Mouse (Mus musculus): ENCODE results near the gene Kcnip1. TPM values are rescaled to one million over a fixed set of nuclear protein-coding genes. Genes with fewer than 3 reads are reported as not detected.

The Kcnip1 gene
- polyA plus RNA-seq, 1 experiment = not detected

GRCm38 (mm10) chr11:33932386-33933111 is 60.4 kb downstream of the Kcnip1 start:
- H3K36me3 ChIP-seq (ENCODE audit: control insufficient read depth) = no peaks in the 10 kb centered on the region
- H3K27me3 ChIP-seq (ENCODE audit: control insufficient read depth) = no peaks in the 10 kb centered on the region
- H3K9me3 ChIP-seq (ENCODE audit: control insufficient read depth, low read length) = no peaks in the 10 kb centered on the region
- no peaks in the 10 kb centered on the region for H3K4me1 ChIP-seq (ENCODE audit: control insufficient read depth)
- H3K4me3 ChIP-seq (replicated peaks) = no peak overlapping the region
- TF ChIP-seq TAL1 (IDR thresholded peaks at IDR 0.05; ENCODE audit: low read length) = no peak
- no peak for TF ChIP-seq GATA1 (IDR thresholded peaks at IDR 0.05; ENCODE audit: low read length)

- Histone ChIP-seq H3K27me3 (ENCODE audit: control insufficient read depth) (no peaks in the 10 kb centered on the region), H3K4me1 (ENCODE audit: control insufficient read depth) (no peaks in the 10 kb centered on the region), H3K4me3 (replicated peaks) (no peak overlapping the region), H3K9me3 (ENCODE audit: control insufficient read depth, low read length) (no peaks in the 10 kb centered on the region), H3K36me3 (ENCODE audit: control insufficient read depth) (no peaks in the 10 kb centered on the region)
- no peak for TF ChIP-seq TAL1 (IDR thresholded peaks at IDR 0.05; ENCODE audit: low read length)
- no peak for TF ChIP-seq GATA1 (IDR thresholded peaks at IDR 0.05; ENCODE audit: low read length)
Measured at GRCm38 (mm10) chr11:33931836-33932385, 61.0 kb downstream of the Kcnip1 start.

GRCm38 (mm10) chr11:33929412-33929811 is 63.5 kb downstream of the Kcnip1 start:
- Histone ChIP-seq H3K9me3 (ENCODE audit: control insufficient read depth, low read length) (no peaks in the 10 kb centered on the region), H3K36me3 (ENCODE audit: control insufficient read depth) (no peaks in the 10 kb centered on the region), H3K27me3 (ENCODE audit: control insufficient read depth) (no peaks in the 10 kb centered on the region), H3K4me3 (replicated peaks) (no peak overlapping the region), H3K4me1 (ENCODE audit: control insufficient read depth) (no peaks in the 10 kb centered on the region)
- TF ChIP-seq TAL1 (IDR thresholded peaks at IDR 0.05; ENCODE audit: low read length) (no peak), GATA1 (IDR thresholded peaks at IDR 0.05; ENCODE audit: low read length) (no peak)

GRCm38 (mm10) chr11:33928658-33929057 is 64.3 kb downstream of the Kcnip1 start:
- Histone ChIP-seq H3K27me3 (ENCODE audit: control insufficient read depth) (no peaks in the 10 kb centered on the region), H3K9me3 (ENCODE audit: control insufficient read depth, low read length) (no peaks in the 10 kb centered on the region), H3K36me3 (ENCODE audit: control insufficient read depth) (no peaks in the 10 kb centered on the region), H3K4me3 (replicated peaks) (no peak overlapping the region), H3K4me1 (ENCODE audit: control insufficient read depth) (no peaks in the 10 kb centered on the region)
- TF ChIP-seq TAL1 (IDR thresholded peaks at IDR 0.05; ENCODE audit: low read length) (no peak), GATA1 (IDR thresholded peaks at IDR 0.05; ENCODE audit: low read length) (no peak)

DNA sequence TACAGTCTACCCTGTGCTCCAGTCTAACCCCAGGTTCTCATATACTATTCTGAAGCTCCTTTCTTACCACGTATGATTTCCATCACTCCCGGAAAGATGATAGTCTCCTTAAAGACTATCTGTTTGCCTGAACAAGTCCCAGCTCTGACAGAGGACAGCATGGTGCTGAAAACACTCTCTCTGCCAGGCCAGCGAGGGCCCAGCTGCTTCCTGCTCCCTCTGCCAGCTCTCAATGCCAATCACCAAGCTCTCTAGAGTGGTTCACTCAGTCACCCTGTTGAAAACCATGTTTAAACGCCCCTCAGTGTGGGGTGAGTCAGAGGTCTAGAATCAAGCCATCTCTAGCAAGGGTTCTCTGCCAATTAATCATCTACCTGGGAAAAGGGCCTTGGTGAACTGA is 65.1 kb downstream of the Kcnip1 start:
- Histone ChIP-seq H3K4me3 (replicated peaks) (no peak overlapping the region), H3K36me3 (ENCODE audit: control insufficient read depth) (no peaks in the 10 kb centered on the region), H3K27me3 (ENCODE audit: control insufficient read depth) (no peaks in the 10 kb centered on the region), H3K9me3 (ENCODE audit: control insufficient read depth, low read length) (no peaks in the 10 kb centered on the region), H3K4me1 (ENCODE audit: control insufficient read depth) (no peaks in the 10 kb centered on the region)
- TF ChIP-seq TAL1 (IDR thresholded peaks at IDR 0.05; ENCODE audit: low read length) = no peak
- no peak for TF ChIP-seq GATA1 (IDR thresholded peaks at IDR 0.05; ENCODE audit: low read length)

DNA sequence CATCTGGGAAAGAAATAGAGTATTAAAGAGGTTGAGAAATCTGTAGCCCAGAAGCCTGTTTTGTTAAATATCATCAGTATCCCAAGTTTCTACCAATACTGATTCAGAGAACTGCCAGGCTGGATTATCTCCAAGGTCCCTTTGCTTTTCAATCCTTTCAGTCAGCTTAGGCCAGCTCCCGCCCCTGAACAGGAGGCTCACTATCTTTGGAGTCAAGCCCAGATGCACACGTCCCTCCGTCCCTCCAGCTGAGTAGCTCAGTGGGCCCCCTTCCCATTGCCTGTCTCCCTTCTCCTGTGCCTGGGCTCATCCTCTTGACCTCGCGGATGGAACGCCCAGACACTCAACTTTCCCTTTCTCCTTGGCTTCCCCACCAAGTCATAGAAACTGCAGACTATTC is 65.6 kb downstream of the Kcnip1 start:
- no peak for TF ChIP-seq GATA1 (IDR thresholded peaks at IDR 0.05; ENCODE audit: low read length)
- TF ChIP-seq TAL1 (IDR thresholded peaks at IDR 0.05; ENCODE audit: low read length) = no peak
- H3K4me1 ChIP-seq (ENCODE audit: control insufficient read depth) = no peaks in the 10 kb centered on the region
- no peaks in the 10 kb centered on the region for H3K27me3 ChIP-seq (ENCODE audit: control insufficient read depth)
- no peak overlapping the region for H3K4me3 ChIP-seq (replicated peaks)
- no peaks in the 10 kb centered on the region for H3K9me3 ChIP-seq (ENCODE audit: control insufficient read depth, low read length)
- H3K36me3 ChIP-seq (ENCODE audit: control insufficient read depth) = no peaks in the 10 kb centered on the region

- H3K4me1 ChIP-seq (ENCODE audit: control insufficient read depth) = no peaks in the 10 kb centered on the region
- TF ChIP-seq GATA1 (IDR thresholded peaks at IDR 0.05; ENCODE audit: low read length) (no peak), TAL1 (IDR thresholded peaks at IDR 0.05; ENCODE audit: low read length) (no peak)
- no peaks in the 10 kb centered on the region for H3K27me3 ChIP-seq (ENCODE audit: control insufficient read depth)
- H3K4me3 ChIP-seq (replicated peaks) = no peak overlapping the region
- H3K9me3 ChIP-seq (ENCODE audit: control insufficient read depth, low read length) = no peaks in the 10 kb centered on the region
- H3K36me3 ChIP-seq (ENCODE audit: control insufficient read depth) = no peaks in the 10 kb centered on the region
Measured at GRCm38 (mm10) chr11:33926551-33926950, 66.4 kb downstream of the Kcnip1 start.

DNA sequence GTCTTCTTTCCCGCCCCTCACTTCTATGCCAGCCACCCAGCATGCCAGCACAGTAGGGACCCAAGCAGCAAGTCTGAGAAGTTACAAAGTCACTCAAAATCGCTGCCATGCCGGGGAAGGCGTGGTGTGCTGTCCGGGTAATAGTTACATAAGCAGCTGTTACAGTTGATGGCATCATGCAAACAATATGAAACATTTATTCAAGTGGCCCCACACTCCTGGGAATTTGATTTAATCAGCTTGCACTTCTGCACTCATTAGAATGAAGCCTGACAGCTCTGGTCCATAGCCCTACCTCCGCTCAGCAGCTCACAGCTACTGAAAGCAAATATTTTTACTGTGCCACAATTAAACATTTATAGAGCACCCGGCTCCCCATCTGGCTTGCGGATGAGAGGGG is 67.2 kb downstream of the Kcnip1 start:
- no peaks in the 10 kb centered on the region for H3K36me3 ChIP-seq (ENCODE audit: control insufficient read depth)
- no peaks in the 10 kb centered on the region for H3K4me1 ChIP-seq (ENCODE audit: control insufficient read depth)
- TF ChIP-seq GATA1 (IDR thresholded peaks at IDR 0.05; ENCODE audit: low read length) = no peak

GRCm38 (mm10) chr11:33923031-33923430 is 69.9 kb downstream of the Kcnip1 start:
- Histone ChIP-seq H3K9me3 (ENCODE audit: control insufficient read depth, low read length) (no peaks in the 10 kb centered on the region), H3K36me3 (ENCODE audit: control insufficient read depth) (no peaks in the 10 kb centered on the region), H3K4me1 (ENCODE audit: control insufficient read depth) (no peaks in the 10 kb centered on the region), H3K27me3 (ENCODE audit: control insufficient read depth) (no peaks in the 10 kb centered on the region), H3K4me3 (replicated peaks) (no peak overlapping the region)
- TF ChIP-seq GATA1 (IDR thresholded peaks at IDR 0.05; ENCODE audit: low read length) (no peak), TAL1 (IDR thresholded peaks at IDR 0.05; ENCODE audit: low read length) (no peak)

More for the DNA sequence above, 67.2 kb downstream of the Kcnip1 start:
- Histone ChIP-seq H3K4me3 (replicated peaks) (no peak overlapping the region), H3K27me3 (ENCODE audit: control insufficient read depth) (no peaks in the 10 kb centered on the region), H3K9me3 (ENCODE audit: control insufficient read depth, low read length) (no peaks in the 10 kb centered on the region)
